27 mouse cellular contexts compared by ENCODE assay signal in genomic region chr12:60872381-60872780, GRCm38 (mm10).
"Had no signal": no experiment of that assay in that cellular context is flagged by ENCODE, and none has a peak within 500 bp of the region (broad histone marks: within the 10 kb centered on the region; RNA-seq: fewer than 3 reads in every experiment).

No protein-coding gene starts in this region.

- H3K9ac ChIP-seq: heart, embryonic 12.5 days; hindbrain, embryonic 12.5 days; hindbrain, embryonic 14.5 days; intestine, embryonic 15.5 days; limb, embryonic 12.5 days; liver, embryonic 13.5 days had no signal

- H3K4me2 ChIP-seq: heart, embryonic 12.5 days; hindbrain, embryonic 12.5 days; hindbrain, embryonic 14.5 days; intestine, embryonic 15.5 days; limb, embryonic 12.5 days; liver, embryonic 11.5 days; liver, embryonic 13.5 days had no signal

- DNase-seq: gastrocnemius, adult 2 months; gastrocnemius, postnatal 10 days; gastrocnemius, postnatal 25 days; heart, adult 18-20 months; heart, postnatal 10 days; heart, postnatal 4 days; kidney, adult 18-20 months; kidney, adult 8-10 months; kidney, postnatal 10 days; kidney, postnatal 25 days; kidney, postnatal 4 days; liver; liver, embryonic 13.5 days had no signal

- H3K36me3 ChIP-seq: heart, embryonic 10.5 days; heart, embryonic 12.5 days; hindbrain, embryonic 10.5 days; hindbrain, embryonic 12.5 days; intestine, embryonic 15.5 days; limb, embryonic 10.5 days; limb, embryonic 12.5 days; liver, embryonic 13.5 days had no signal

- H3K27me3 ChIP-seq: heart, embryonic 12.5 days; hindbrain, embryonic 12.5 days; intestine, embryonic 15.5 days; limb, embryonic 12.5 days; liver, embryonic 13.5 days had no signal

- ATAC-seq: hindbrain, embryonic 16.5 days; inflammation-experienced regulatory T-cells, adult 6 months; intestine, embryonic 15.5 days; intestine, postnatal 0 days had no signal

- H3K4me1 ChIP-seq: heart, embryonic 10.5 days; heart, embryonic 12.5 days; hindbrain, embryonic 10.5 days; hindbrain, embryonic 12.5 days; intestine, embryonic 15.5 days; limb, embryonic 10.5 days; limb, embryonic 12.5 days; liver, embryonic 13.5 days had no signal

- H3K4me3 ChIP-seq: gastrocnemius, adult 2 months; heart, embryonic 10.5 days; heart, embryonic 12.5 days; hindbrain, embryonic 10.5 days; hindbrain, embryonic 12.5 days; intestine, embryonic 15.5 days; layer of hippocampus, adult 2 months; left cerebral cortex, adult 2 months; limb, embryonic 10.5 days; limb, embryonic 12.5 days; liver, embryonic 13.5 days had no signal

- H3K27ac ChIP-seq: gastrocnemius, adult 2 months; heart, embryonic 10.5 days; hindbrain, embryonic 10.5 days; hindbrain, embryonic 12.5 days; hindbrain, embryonic 14.5 days; intestine, embryonic 15.5 days; layer of hippocampus, adult 2 months; left cerebral cortex, adult 2 months; limb, embryonic 10.5 days; limb, embryonic 12.5 days; liver, embryonic 13.5 days had no signal

- H3K9me3 ChIP-seq: heart, embryonic 10.5 days; heart, embryonic 12.5 days; hindbrain, embryonic 10.5 days; hindbrain, embryonic 12.5 days; intestine, embryonic 15.5 days; limb, embryonic 10.5 days; limb, embryonic 12.5 days; liver, embryonic 13.5 days had no signal
